8 mouse cellular contexts compared by ENCODE assay signal in genomic region chr7:100178891-100179233, GRCm38 (mm10). TPM values are rescaled to one million over a fixed set of nuclear protein-coding genes. Genes with fewer than 3 reads are reported as not detected.
DNase-seq lines count a peak whose midpoint lies in the region; ATAC-seq and TF ChIP-seq lines count a peak whose summit lies in the region.

No protein-coding gene starts in this region.

- TF ChIP-seq POLR2A in liver, adult 2 months (IDR thresholded peaks at IDR 0.05; ENCODE audit: extremely low read depth, insufficient read depth, low read length) = no peak

- 5% methylated on average over 15 of the region's 15 CpGs for WGBS in liver, adult 2 months
- 2% methylated on average over 15 of the region's 15 CpGs for WGBS in embryonic facial prominence, embryonic 10.5 days
- WGBS in intestine, embryonic 15.5 days = 2% methylated on average over 15 of the region's 15 CpGs
- WGBS in midbrain, embryonic 11.5 days = under 1% methylated on average over 15 of the region's 15 CpGs

- no peaks in the 10 kb centered on the region for H3K36me3 ChIP-seq in liver, adult 2 months (ENCODE audit: control insufficient read depth, insufficient read depth, low read length)
- H3K36me3 ChIP-seq in embryonic facial prominence, embryonic 10.5 days (replicated peaks) = no peaks in the 10 kb centered on the region
- H3K36me3 ChIP-seq in intestine, embryonic 15.5 days = no peaks in the 10 kb centered on the region
- no peaks in the 10 kb centered on the region for H3K36me3 ChIP-seq in midbrain, embryonic 11.5 days (ENCODE audit: control insufficient read depth, insufficient read depth, low read length)

- no peaks in the 10 kb centered on the region for H3K4me1 ChIP-seq in liver, adult 2 months (ENCODE audit: control insufficient read depth, insufficient read depth, low read length)
- peaks cover 16% of the 10 kb centered on the region for H3K4me1 ChIP-seq in embryonic facial prominence, embryonic 10.5 days
- peaks cover 16% of the 10 kb centered on the region; the same call in 1 of the 2 replicates for H3K4me1 ChIP-seq in intestine, embryonic 15.5 days (replicated peaks)
- H3K4me1 ChIP-seq in midbrain, embryonic 11.5 days (ENCODE audit: control insufficient read depth, insufficient read depth, low read length) = peaks cover 7% of the 10 kb centered on the region; the same call in 1 of the 2 replicates

- no peak for TF ChIP-seq CTCF in liver, adult 2 months (IDR thresholded peaks at IDR 0.05; ENCODE audit: low read depth, low read length)

- H3K27ac ChIP-seq in liver, adult 2 months (replicated peaks; ENCODE audit: insufficient read depth, low read depth, low read length) = no peak overlapping the region
- H3K27ac ChIP-seq in embryonic facial prominence, embryonic 10.5 days (replicated peaks) = peak overlapping the region; percentile 42; the same call in 1 of the 2 replicates
- H3K27ac ChIP-seq in intestine, embryonic 15.5 days = peak overlapping the region; percentile 87
- H3K27ac ChIP-seq in midbrain, embryonic 11.5 days (ENCODE audit: low read depth, low read length) = no peak overlapping the region

- peak overlapping the region; percentile 6; the same call in 1 of the 2 replicates for H3K4me3 ChIP-seq in liver, adult 2 months (ENCODE audit: insufficient read depth, low read depth, low read length)
- H3K4me3 ChIP-seq in embryonic facial prominence, embryonic 10.5 days = peak overlapping the region; percentile 54
- H3K4me3 ChIP-seq in intestine, embryonic 15.5 days (replicated peaks) = peak overlapping the region; percentile 47
- H3K4me3 ChIP-seq in midbrain, embryonic 11.5 days (ENCODE audit: low read depth, low read length) = peak overlapping the region; percentile 27

- H3K4me2 ChIP-seq in intestine, embryonic 15.5 days (replicated peaks) = peak overlapping the region; percentile 81
- peak overlapping the region; percentile 49 for H3K4me2 ChIP-seq in midbrain, embryonic 11.5 days

- intact Hi-C loops in gastrocnemius, postnatal 14 days (cut with DNase I; ENCODE audit: low total_unique reads) = no loop called here

- peak; percentile 67 for ATAC-seq in intestine, embryonic 15.5 days
- ATAC-seq in midbrain, embryonic 11.5 days (ENCODE audit: low FRiP score) = 0 out of 2 replicates have a peak, but pooled peaks have one; percentile 7

- H3K27me3 ChIP-seq in liver, adult 2 months (ENCODE audit: control insufficient read depth, insufficient read depth, low read length) = peaks cover 2% of the 10 kb centered on the region; the same call in 1 of the 2 replicates
- H3K27me3 ChIP-seq in embryonic facial prominence, embryonic 10.5 days (replicated peaks; ENCODE audit: low read depth, poor library complexity, severe bottlenecking) = peaks cover 73% of the 10 kb centered on the region
- 0 out of 2 replicates have a peak, but pooled peaks cover 4% of the 10 kb centered on the region for H3K27me3 ChIP-seq in intestine, embryonic 15.5 days (replicated peaks)
- H3K27me3 ChIP-seq in midbrain, embryonic 11.5 days (ENCODE audit: control insufficient read depth, insufficient read depth, low read length) = peaks cover 37% of the 10 kb centered on the region

- no peaks in the 10 kb centered on the region for H3K79me2 ChIP-seq in liver, adult 2 months (ENCODE audit: control insufficient read depth, insufficient read depth, low read length)

- no peaks in the 10 kb centered on the region for H3K9me3 ChIP-seq in embryonic facial prominence, embryonic 10.5 days
- no peaks in the 10 kb centered on the region for H3K9me3 ChIP-seq in intestine, embryonic 15.5 days
- no peaks in the 10 kb centered on the region for H3K9me3 ChIP-seq in midbrain, embryonic 11.5 days (ENCODE audit: control insufficient read depth, low read length)

- no peak for DNase-seq in liver, adult 2 months (ENCODE audit: extremely low read depth, low read depth, low spot score)
- no peak for DNase-seq in liver
- peak; percentile 52 for DNase-seq in embryonic facial prominence, embryonic 10.5 days (ENCODE audit: low spot score)
- DNase-seq in midbrain, embryonic 11.5 days (ENCODE audit: low spot score, missing footprints) = no peak
- DNase-seq in left cerebral cortex, adult 9 months (ENCODE audit: low spot score in 2 of 2) = no peak
- DNase-seq in frontal cortex, postnatal 14 days (ENCODE audit: low spot score in 2 of 2) = no peak
- DNase-seq in gastrocnemius, postnatal 14 days = no peak

- no peak overlapping the region for H3K9ac ChIP-seq in liver, adult 2 months (ENCODE audit: low read depth, low read length)
- peak overlapping the region; percentile 41 for H3K9ac ChIP-seq in intestine, embryonic 15.5 days
- peak overlapping the region; percentile 45; the same call in 1 of the 2 replicates for H3K9ac ChIP-seq in midbrain, embryonic 11.5 days (ENCODE audit: low read length)

RNA-seq across cellular contexts. Expression of gene Kcne3, which starts 2.6 kb away (rescaled TPM):
- total RNA-seq in liver, adult 2 months (2014; rRNA removed) = 1.8 and 4.5 TPM in 2 replicates
- polyA plus RNA-seq in liver, adult 2 months (2012; rRNA removed) = 0.78 and 1.6 TPM in 2 replicates
- 17.0 and 19.7 TPM in 2 replicates for polyA plus RNA-seq in embryonic facial prominence, embryonic 10.5 days (2016; fragmentation: Nextera tagmentation; extraction: Ambion mirVana)
- polyA plus RNA-seq in intestine, embryonic 15.5 days (2015; fragmentation: Nextera tagmentation; extraction: Ambion mirVana) = 58.7 and 63.1 TPM in 2 replicates
- polyA plus RNA-seq in midbrain, embryonic 11.5 days (2014; fragmentation: Nextera tagmentation; extraction: Ambion mirVana) = 1.1 and 3.0 TPM in 2 replicates
- total RNA-seq in gastrocnemius, postnatal 14 days (2021) = under 1 TPM; 0.59 to 0.60 TPM

RNA-seq across cellular contexts. Expression of gene Lipt2, which starts 19.8 kb away (rescaled TPM):
- 3.8 and 5.8 TPM in 2 replicates for total RNA-seq in liver, adult 2 months (2014; rRNA removed)
- polyA plus RNA-seq in liver, adult 2 months (2012; rRNA removed) = 4.5 and 5.2 TPM in 2 replicates
- polyA plus RNA-seq in embryonic facial prominence, embryonic 10.5 days (2016; fragmentation: Nextera tagmentation; extraction: Ambion mirVana) = 27.0 and 28.3 TPM in 2 replicates
- 21.9 and 23.0 TPM in 2 replicates for polyA plus RNA-seq in intestine, embryonic 15.5 days (2015; fragmentation: Nextera tagmentation; extraction: Ambion mirVana)
- 16.7 and 18.7 TPM in 2 replicates for polyA plus RNA-seq in midbrain, embryonic 11.5 days (2014; fragmentation: Nextera tagmentation; extraction: Ambion mirVana)
- total RNA-seq in gastrocnemius, postnatal 14 days (2021) = 1 to 10 TPM; 4.7 to 5.9 TPM

RNA-seq across cellular contexts. Expression of gene Pgm2l1, which starts 48.3 kb away (rescaled TPM):
- 3.5 and 3.6 TPM in 2 replicates for total RNA-seq in liver, adult 2 months (2014; rRNA removed)
- polyA plus RNA-seq in liver, adult 2 months (2012; rRNA removed) = 0.59 and 0.65 TPM in 2 replicates
- polyA plus RNA-seq in embryonic facial prominence, embryonic 10.5 days (2016; fragmentation: Nextera tagmentation; extraction: Ambion mirVana) = 4.0 and 4.4 TPM in 2 replicates
- 2.3 and 2.4 TPM in 2 replicates for polyA plus RNA-seq in intestine, embryonic 15.5 days (2015; fragmentation: Nextera tagmentation; extraction: Ambion mirVana)
- 8.0 and 9.3 TPM in 2 replicates for polyA plus RNA-seq in midbrain, embryonic 11.5 days (2014; fragmentation: Nextera tagmentation; extraction: Ambion mirVana)
- total RNA-seq in gastrocnemius, postnatal 14 days (2021) = 10 to 100 TPM; 12.2 to 12.3 TPM

RNA-seq across cellular contexts. Expression of gene Pold3, which starts 57.5 kb away (rescaled TPM):
- 8.9 and 9.0 TPM in 2 replicates for total RNA-seq in liver, adult 2 months (2014; rRNA removed)
- polyA plus RNA-seq in liver, adult 2 months (2012; rRNA removed) = 2.7 and 3.8 TPM in 2 replicates
- polyA plus RNA-seq in embryonic facial prominence, embryonic 10.5 days (2016; fragmentation: Nextera tagmentation; extraction: Ambion mirVana) = 103 and 106 TPM in 2 replicates
- 52.6 and 54.7 TPM in 2 replicates for polyA plus RNA-seq in intestine, embryonic 15.5 days (2015; fragmentation: Nextera tagmentation; extraction: Ambion mirVana)
- polyA plus RNA-seq in midbrain, embryonic 11.5 days (2014; fragmentation: Nextera tagmentation; extraction: Ambion mirVana) = 100 and 104 TPM in 2 replicates
- 1 to 10 TPM; 5.6 to 6.4 TPM for total RNA-seq in gastrocnemius, postnatal 14 days (2021)

Comparison
In these comparisons a context has a peak if more than half of its experiments do, and no peak if none do; other contexts are left out.
1. H3K27ac ChIP-seq: peak in embryonic facial prominence, embryonic 10.5 days (single experiment) and intestine, embryonic 15.5 days (single experiment); none in liver, adult 2 months (single experiment) and midbrain, embryonic 11.5 days (single experiment).
2. Peak in every context shown above with its lines, with median percentiles within 50 percentile points of each other: H3K4me3 ChIP-seq.